Mouse (Mus musculus) large intestine, adult 2 months (tissue): ENCODE data around the gene Nup214. TPM values are rescaled to one million over a fixed set of nuclear protein-coding genes. Genes with fewer than 3 reads are reported as not detected.

Experiments used
- DNase-seq: peaks from one replicate; pipeline ENCODE4 v3.0.0-alpha.2; 2012; ENCODE audit warnings: low read depth, low spot score
- WGBS: fragments of 180-500 bp; shearing (Covaris S2); methylation state at CpG from one replicate; pipeline ENCODE4 v1.1.7; 2018; 5-methylcytosine and 5-hydroxymethylcytosine counted together
- polyA plus RNA-seq: library from polyadenylated mRNA; depleted of rRNA; stranded (reverse); fragments of >200 nt; gene quantifications from 2 replicates; pipeline ENCODE4 v1.2.3, GENCODE M21; 2012

Nup214 gene
- polyA plus RNA-seq, 1 experiment: 39.2 TPM

GRCm38 (mm10) chr2:32062626-32063410, 88.6 kb downstream of the Nup214 start:
- DNase-seq: no peak
- WGBS: 77% methylated on average over 15 of the region's 15 CpGs

DNA sequence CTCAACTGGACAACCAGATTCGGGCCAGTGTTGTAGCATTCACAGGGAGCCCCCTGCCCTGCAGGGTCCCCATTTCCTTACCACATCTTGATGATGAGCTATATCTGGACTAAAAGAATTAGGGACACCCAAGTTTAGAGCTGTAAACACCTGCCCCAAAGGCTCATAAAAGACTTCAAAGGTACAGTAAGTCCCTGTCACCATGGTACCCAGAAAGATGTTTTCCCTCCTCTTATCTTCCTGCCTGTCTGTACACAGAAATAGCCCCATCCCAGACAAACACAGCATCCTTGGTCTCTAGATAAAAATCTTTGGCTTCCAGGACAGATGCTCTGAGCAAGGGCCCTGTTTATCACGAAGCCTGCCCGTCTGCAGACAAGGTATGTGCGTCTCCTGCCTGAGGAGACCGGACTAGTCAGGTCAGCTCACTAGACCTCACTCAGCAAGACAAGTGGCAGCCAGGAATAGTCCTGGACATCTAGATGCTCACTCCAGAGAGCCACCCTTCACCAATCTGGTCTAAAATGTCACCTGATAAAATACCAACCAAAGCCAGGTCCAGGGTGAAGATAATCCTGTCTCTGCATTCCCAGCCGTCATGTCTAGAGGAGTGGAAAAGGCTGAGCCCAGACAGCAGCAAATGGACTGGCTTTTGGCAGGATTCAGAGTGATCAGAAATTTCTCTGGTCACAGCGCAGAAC, 89.4 kb downstream of the Nup214 start:
- WGBS: 73% methylated on average over 7 of the region's 7 CpGs
- no peak for DNase-seq

DNA sequence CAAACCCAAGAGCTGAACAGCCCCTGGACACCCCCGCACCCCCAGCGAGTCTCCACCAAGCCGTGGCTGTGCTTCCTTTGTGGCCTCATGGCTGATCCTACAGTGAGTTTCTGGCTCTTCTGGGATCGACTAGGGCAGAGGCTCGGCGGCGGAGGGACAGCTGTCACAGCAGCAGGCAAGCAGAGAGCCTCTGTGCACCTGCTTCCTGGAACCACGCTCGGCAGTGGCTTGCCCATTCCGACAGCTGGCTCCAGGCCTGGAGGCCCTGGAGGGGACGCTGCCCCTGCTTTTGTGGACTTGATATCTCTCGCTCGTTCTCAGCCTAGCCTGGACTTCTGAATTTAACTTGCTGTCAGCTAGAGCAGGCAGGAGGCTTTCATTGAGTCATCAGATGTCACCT, 90.7 kb downstream of the Nup214 start:
- no peak for DNase-seq
- WGBS: 61% methylated on average over 13 of the region's 13 CpGs

- WGBS: 70% methylated on average over 5 of the region's 5 CpGs
- DNase-seq: no peak
These were observed 91.1 kb downstream of the Nup214 start for GRCm38 (mm10) chr2:32065371-32065791.

GRCm38 (mm10) chr2:32066005-32066404, 91.8 kb downstream of the Nup214 start:
- WGBS: 67% methylated on average over 4 of the region's 4 CpGs
- no peak for DNase-seq

- WGBS: 56% methylated on average over 31 of the region's 31 CpGs
- no peak for DNase-seq
These were observed 94.8 kb downstream of the Nup214 start for GRCm38 (mm10) chr2:32068811-32069607.

DNA sequence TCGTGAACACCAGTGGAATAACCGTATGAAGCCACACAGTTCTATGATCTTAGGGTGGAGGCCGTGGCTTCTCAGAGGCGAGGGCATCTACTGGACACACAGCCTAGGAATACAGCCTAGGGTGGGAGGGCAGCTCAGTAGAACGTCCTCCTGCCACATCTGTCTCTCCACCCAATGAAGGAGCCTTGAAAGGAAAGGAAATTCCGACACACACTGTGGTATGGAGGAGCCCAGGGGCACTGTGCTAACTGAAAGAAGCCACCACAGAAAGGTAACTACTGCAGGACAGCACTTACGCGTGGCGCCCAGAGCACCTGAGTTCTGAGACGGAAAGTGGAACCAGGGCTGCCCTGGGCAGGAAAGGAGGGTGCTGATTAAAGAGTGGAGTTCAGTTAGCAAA, 96.5 kb downstream of the Nup214 start:
- DNase-seq: no peak
- 87% methylated on average over 10 of the region's 10 CpGs for WGBS

GRCm38 (mm10) chr2:32074404-32074803, 100.2 kb downstream of the Nup214 start:
- peak; percentile 57 for DNase-seq
- 13% methylated on average over 8 of the region's 8 CpGs for WGBS

DNA sequence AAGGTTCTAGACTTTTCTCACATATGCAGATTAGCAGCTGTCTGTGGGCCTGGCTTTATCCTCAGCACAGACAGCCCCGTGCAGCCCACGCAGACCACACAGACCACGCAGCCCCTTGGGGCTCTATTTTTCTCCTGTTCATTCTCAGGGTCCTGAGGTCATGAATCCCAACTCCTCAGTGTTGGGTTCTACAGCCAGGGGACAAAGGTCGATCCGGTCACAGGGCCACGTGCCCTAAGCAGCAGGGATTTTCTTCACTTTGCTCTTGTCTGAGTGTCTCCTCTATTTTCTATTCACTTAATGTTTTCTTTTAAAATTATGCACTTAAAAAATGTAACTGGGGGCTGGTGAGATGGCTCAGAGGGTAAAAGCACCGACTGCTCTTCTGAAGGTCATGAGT, 101.1 kb downstream of the Nup214 start:
- DNase-seq: no peak
- WGBS: 72% methylated on average over 7 of the region's 7 CpGs

GRCm38 (mm10) chr2:32077744-32078143, 103.5 kb downstream of the Nup214 start:
- no peak for DNase-seq
- WGBS: 72% methylated on average over 10 of the region's 10 CpGs

- 57% methylated on average over 8 of the region's 8 CpGs for WGBS
- no peak for DNase-seq
These were observed 104.3 kb downstream of the Nup214 start for GRCm38 (mm10) chr2:32078522-32078921.

DNA sequence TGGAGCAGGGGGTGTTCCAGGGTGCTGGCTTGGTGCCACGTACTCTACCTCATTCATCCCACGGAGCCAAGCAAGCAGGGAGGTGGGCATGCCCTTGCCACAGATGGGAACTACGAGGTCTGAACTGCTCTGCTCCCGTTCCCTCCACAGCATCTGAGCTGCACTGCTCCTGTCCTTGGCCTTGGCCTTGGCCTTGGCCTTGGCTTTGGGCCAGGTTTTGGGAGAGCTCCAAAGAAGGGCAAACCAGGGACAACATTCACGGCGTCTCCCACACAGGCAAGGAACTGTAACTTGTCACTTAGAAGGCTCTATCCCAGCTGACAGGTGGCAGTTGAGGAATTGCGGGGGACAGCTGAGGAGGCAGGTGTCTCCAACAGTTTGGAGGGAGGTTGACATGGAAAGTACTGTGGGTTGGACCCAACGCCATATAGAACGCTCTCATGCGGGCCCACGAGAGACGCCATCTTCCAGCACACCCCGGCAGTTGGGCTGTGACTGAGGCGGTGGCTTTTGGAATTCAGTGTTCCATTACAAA, 105.0 kb downstream of the Nup214 start:
- WGBS: 90% methylated on average over 14 of the region's 14 CpGs
- no peak for DNase-seq

DNA sequence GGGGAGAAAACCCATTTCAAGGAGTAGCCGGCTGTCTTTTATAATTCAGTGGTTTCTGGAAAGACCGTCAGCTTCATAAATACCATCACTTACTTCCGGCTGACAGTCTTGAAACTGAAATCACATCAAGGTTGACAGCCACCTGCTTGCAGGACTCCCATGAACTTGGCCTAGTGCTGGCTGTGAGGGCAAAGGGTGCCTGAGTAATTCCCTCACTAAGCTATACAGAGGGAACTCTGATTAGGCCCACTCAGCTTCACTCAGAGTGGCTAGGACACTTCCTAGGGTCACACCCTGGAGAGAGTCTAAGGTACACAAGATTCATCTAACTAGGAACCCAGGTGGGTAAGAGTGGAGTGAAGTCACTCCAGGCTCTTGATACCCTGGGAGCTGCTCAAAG, 106.4 kb downstream of the Nup214 start:
- peak; percentile 29 for DNase-seq
- WGBS: 35% methylated on average over 3 of the region's 3 CpGs

- DNase-seq: no peak
- 84% methylated on average over 14 of the region's 14 CpGs for WGBS
These were observed 107.2 kb downstream of the Nup214 start for GRCm38 (mm10) chr2:32081296-32081929.

DNA sequence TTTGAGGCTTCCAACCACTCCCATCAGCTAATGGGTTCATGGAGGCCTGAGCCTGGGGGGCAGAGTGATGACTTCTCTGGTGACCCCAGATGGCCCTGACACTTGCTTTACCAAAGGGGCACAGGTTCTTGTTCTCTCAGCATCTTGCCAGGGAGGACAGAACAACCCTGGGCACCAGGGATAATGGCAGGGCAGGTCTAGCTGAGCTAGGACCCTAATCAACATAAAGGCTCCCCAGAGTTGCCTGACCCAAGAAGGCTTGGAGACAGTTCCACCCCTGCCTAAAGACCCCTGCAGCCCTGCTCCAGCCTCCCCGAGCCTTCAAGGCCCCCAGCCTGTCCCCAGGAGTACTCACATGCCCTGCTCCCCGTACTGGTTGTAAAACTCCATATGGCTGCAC, 108.0 kb downstream of the Nup214 start:
- no peak for DNase-seq
- WGBS: 54% methylated on average over 2 of the region's 2 CpGs

- no peak for DNase-seq
These were observed 109.1 kb downstream of the Nup214 start for GRCm38 (mm10) chr2:32083159-32084011.

GRCm38 (mm10) chr2:32084111-32084871, 110.1 kb downstream of the Nup214 start, which contains the start of gene Fam78a:
Gene Fam78a (minus strand): TSS chr2:32084857.
- no peak for DNase-seq
- WGBS: 1% methylated on average over 68 of the region's 68 CpGs

More at GRCm38 (mm10) chr2:32083159-32084011, 109.1 kb downstream of the Nup214 start:
- WGBS: under 1% methylated on average over 90 of the region's 91 CpGs

DNA sequence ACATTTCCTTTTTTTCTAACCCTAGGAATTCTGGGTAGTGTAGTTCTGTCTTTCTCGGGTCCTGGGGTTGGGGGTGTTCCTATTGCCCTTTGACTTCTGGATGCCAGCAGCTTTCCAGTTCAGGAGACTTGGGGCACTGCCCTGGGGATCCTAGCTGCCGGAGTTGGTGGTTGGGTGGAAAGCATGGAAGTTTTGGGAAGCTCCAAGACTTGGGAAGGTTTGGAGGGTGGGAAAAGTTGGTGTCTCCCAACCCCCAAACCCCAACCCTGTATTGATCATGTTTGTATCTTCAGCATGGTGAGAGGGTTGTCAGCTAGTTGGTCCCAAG, 110.6 kb downstream of the Nup214 start:
- 24% methylated on average over 2 of the region's 2 CpGs for WGBS
- DNase-seq: no peak
